Mouse (Mus musculus) adrenal gland, adult 18-20 months (tissue): ENCODE measurements around the gene Palm3. TPM values are rescaled to one million over a fixed set of nuclear protein-coding genes. Genes with fewer than 3 reads are reported as not detected.
"Not testable (repeated sequence)": the region's sequence is repeated elsewhere in the genome, so short reads cannot be mapped to it uniquely, and the experiment has no call there.

Experiments
- DNase-seq, 2 experiments: peaks; one replicate each; pipeline ENCODE4 v3.0.0; 2021 to 2022; ENCODE audit warnings: low spot score in 2 of 2
- long read RNA-seq, 2 experiments: library from polyadenylated mRNA; stranded (forward); transcript quantifications; one replicate each; pipeline ENCODE4 v2.0.0; 2021
- total RNA-seq, 2 experiments: library from RNA; stranded (reverse); gene quantifications; 1 replicate in 1 of 2; 2 replicates in 1 of 2; pipeline ENCODE4 v1.2.3; 2021

Palm3 gene
- under 1 TPM; 0.33 to 0.38 TPM for total RNA-seq
- long read RNA-seq, experiment 1, partial matches to known transcripts, result 1 of 1 reads
- long read RNA-seq, experiment 1, other reads (novel, unspliced or antisense), result 0 of 1 reads
- long read RNA-seq, experiment 2, partial matches to known transcripts, result 2 of 2 reads
- long read RNA-seq, experiment 2, other reads (novel, unspliced or antisense), result 0 of 2 reads

DNA sequence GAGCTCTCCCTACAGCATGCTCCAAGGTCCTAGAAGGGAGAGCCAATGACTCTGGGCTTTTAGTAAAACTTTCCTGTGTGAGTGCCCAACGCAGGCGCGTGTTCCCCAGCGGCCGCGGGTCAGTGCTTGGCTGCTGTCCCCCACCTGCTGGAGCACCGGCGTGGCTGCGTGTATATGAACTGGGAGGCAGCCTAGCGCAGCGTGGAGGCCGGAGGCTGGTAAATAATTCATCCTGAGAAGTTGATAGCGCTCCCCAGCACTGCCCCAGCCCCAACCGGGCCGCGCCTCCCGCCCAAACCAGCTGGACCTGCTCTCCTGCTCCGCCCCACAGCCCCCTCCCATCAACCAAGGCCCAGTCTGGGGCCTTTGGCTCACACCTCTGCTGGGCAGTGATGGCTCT is at the start of gene Palm3:
TSS of gene Palm3 (plus strand) at position 376 of the 400 bp plus-strand sequence.
- no peak for DNase-seq

DNA sequence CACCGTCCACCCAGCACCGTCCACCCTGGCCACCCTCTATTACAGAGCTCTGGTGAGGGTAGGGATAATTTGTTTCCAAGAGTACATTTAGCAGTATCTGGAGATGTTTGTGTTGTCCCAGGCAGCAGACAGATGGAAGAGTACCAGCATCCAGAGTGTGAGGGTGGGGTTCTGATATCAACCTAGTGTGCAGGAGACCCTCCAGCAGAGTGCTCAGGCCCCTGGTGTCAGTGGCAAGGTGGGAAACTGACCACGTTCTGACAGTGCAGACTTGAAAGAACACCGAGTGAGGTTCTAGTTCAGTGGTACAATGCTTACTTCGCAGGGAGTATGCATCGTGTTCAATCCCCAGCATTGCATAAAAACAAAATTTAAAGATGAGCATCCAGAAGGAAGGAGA is 49.6 kb upstream of the Palm3 start:
- no peak for DNase-seq

DNA sequence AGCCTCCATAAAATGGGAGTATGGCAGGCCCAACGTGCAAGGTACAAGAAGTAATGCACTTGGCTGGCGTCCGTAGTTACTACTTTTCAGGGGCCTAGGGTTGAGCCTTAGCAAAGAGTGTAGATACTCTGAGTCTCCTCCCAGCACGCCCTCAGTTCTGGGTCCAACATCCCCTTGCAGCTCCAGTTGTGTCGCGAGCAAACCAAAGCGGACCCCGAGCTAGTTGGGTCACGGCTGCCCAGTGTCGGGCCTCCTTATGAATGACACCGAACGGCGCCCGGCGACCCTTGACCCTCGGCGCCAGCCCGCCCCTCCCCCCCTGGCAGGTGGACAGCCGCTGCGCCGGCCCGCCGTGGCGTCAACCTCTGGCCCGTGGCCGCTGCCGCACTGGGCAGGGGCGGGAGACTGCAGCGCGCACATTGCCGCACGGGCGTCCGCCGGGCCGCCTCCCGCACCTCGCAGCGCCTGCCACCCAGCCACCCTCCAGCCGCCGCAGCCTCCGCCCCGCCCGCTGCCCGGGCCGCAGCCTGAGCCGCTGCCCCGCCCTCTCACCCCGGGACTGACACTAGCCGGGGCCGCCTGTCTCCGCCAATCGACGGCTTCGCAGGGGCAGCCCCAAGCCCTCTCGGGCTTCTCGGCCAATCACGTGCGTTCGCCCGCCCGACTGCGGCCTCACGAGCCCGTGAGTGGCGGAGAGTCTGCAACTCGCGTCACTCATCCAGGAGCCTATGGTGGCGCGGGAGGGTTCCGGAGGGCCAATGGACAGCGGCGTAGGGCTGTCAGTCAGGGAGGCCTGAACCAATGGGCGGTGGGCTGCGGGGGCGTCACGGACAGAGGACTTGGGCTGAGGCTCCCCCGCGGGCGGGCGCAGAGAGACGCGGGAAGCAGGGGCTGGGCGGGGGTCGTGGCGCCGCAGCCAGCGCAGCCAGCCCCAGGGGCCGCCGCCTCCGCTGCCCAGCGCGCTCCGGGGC is 48.8 kb upstream of the Palm3 start, which contains the start of gene Prkaca:
TSS of gene Prkaca (plus strand) at position 844 of the 971 bp plus-strand sequence.
- peak; percentile 91 to 93 for DNase-seq

DNA sequence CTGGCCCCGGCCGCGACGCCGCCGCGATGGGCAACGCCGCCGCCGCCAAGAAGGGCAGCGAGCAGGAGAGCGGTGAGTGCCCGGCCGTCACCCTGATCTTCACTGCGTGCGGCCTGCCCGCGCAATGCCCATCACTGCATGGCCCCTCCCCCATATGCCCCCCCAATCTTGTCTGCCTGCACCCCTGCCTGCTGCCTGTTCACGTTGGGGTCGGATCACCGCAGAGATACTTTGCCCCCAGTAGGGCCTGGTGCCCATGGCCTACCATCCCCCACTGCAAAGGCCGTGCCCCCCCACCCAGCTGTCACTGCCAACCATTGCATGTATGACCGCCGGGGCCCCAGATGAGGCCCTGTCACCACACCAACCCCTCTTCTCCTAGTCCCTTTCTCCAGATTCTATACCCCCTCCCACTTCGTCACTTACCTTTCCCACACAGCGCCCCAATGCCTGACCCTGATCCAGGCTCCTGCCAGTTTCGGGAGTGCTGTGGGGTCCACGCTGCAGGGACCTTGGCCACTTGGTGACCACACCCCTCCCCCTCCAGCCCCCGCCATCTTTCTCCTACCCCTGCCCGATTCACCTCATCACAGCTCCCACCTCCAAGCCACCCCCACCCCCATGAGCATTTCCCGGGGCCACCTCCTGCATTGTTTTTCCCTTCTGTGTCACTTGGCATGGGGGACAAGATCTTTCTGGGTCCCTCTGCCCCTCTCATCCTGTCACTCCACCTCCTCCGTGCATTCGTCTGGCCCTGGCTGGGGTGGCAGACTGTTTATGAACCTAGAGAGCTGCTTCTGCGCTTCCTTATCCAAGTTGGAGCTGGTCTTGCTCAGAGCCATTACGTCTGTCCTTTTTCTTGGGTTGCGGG is 47.9 kb upstream of the Palm3 start:
- no peak for DNase-seq

DNA sequence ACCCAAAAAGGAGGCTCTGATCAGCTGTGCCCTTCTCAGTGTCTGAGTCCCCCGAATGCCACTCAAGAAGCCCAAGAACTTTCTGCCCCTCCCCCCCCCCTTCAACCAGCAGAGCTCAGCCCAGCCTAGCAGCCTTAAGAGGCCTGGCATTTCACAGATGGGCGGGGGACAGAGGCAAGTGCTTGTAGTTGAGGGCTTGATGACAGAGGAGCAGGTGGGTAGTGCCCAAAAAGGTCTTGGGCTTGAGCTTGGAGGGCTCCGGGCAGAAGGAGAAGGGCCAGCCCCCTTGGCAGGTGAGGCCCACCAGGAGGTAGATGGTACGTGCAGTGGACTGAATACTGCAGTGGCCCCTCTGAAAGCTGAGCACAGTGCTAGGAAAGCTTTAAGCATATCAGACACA is 46.8 kb upstream of the Palm3 start:
- DNase-seq, result no peak

DNA sequence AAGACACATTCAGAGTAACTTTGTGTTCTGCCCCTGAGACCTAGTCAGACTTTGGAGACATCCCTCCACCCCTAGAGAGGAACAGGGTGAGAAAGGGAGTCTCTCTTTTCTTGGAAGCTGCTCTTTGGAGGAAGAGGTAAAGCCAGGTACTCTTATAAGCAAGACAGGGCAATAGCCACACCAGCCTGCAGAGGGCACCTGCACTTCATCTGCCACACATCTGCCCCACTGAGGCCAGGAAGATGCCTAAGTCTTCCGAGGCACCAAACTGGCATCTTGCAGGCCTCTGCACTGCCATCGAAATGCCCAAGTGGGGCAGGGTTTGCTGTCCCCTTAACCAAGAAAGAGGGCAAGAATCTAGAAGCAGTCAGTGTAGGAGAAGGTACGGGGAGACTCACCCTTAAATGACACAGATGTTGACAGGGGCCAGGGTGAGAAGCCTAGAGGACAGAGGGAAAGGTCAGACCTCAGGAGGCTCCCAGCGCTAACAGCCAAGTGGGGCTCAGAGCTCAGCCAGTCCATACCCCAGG is 45.1 kb upstream of the Palm3 start:
- no peak for DNase-seq

DNA sequence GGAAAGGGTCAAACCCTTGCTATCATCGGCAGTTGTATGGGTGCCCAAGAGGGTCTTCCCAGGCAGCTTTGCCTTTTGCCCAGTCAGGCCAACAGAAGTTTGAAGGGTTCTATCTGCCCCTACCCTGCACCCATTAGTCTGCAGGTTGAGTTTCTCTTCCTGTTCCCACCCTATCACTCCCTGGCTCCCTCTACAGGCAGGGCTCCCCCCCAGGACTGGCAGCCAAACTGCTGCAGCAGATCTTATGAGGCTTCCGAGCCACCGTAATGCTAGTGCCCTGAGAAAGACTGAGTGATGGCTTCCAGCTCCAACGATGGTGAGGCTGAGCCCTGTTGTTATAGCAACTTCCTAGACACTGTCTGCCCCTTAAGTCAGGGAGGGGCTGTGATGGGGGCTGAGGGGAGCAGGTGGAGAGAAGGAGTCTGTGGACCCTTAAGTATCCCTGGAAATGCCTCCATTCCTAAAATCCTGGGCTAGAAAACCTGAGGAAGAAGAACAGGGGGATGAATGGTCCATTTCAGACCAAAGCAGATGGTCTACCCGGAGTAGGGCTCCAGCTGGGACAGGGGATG is 44.4 kb upstream of the Palm3 start:
- DNase-seq, result no peak

DNA sequence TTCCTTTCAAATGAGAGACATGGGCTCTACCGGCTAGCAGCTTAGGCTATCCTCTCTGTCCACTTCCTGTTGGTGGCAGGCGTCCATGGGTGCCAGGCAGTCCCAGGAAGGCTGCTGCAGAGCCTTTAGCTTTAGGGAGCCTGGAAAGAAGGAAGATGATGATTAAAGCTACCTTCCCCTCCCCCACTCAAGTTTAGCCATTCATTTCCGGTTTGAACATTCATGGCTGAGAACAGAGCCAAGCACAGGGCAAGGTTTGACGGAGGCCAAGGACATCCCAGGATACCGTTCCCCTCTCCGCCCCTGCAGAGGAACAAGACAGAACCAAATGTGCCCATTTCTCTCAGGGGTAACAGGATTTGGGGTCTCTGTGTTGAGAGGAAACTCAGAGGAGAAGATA is 43.6 kb upstream of the Palm3 start:
- no peak for DNase-seq

DNA sequence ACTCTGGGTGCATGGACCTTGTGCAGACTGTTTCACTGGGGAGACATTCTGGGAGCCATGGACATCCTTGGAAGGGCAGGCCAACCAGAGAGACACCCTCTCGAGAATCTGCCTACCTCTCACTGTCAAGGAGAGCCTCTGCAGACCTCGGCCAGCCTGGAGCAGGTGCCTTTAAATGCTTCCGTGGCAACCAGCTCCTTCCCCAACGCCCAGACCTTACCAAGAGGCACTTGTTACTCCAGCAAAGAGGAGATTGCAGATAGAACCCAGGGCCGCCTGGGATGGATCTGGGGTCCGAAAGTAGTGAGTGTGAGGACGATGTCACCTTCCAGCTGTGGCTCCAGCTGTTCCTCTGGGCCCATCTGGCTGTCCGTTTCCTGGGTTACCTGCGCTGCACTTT is 43.1 kb upstream of the Palm3 start:
- no peak for DNase-seq

DNA sequence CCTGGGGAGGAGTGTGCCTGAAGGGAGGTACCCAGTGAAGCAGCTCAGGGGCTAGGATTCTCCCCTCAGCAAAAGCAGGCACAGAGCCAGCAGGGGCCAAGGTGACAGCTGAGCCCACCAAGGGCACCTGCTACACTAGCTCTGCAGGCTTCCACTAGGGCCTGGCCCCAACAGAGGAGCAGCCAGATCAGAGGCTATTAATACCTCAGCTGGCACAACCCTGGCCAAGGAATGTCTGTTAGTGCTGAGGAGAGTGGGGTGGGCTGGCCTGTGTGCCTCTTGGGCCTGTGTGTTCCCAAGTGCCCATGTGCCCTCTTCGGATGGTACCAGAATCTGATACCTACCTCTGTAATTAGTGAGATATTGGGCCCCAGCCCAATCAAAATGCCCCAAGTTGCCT is 41.0 kb upstream of the Palm3 start:
- DNase-seq, result no peak

DNA sequence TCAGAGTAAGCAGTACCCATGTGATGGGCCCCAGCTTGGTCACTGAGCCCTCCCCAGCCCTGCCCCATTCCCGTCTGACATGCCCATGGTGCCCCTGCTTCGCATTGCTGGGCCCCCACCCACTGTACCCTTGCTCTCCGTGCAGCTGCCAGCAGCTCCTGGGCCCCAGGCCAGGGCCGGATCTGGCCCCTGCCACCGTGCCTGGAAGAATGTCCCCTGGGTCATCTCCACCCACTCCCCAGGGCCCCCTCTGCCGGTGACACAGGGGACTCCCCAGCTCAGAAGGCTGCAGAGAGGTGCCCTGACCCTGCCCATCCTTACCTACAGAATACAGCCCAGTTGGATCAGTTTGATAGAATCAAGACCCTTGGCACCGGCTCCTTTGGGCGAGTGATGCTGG is 40.4 kb upstream of the Palm3 start:
- DNase-seq, result no peak

DNA sequence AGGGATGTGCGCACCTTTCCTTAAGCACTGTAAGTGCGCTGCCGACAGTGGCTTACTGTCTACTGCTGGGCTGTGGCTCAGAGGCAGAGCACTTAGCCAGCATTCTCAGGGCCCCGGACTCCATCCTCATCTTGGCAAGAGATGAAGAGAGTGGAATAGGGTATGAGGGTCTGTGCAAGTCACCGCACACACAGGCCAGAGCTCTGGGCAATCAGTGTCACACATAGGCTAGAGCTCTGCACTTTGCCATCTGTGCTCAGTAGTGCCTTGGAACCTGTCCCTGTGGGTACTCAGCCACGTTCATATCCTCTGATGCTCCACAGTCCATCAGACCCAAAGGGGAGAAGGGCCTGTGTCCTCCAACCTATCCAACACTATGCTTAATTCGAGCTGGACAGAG is 39.7 kb upstream of the Palm3 start:
- no peak for DNase-seq

DNA sequence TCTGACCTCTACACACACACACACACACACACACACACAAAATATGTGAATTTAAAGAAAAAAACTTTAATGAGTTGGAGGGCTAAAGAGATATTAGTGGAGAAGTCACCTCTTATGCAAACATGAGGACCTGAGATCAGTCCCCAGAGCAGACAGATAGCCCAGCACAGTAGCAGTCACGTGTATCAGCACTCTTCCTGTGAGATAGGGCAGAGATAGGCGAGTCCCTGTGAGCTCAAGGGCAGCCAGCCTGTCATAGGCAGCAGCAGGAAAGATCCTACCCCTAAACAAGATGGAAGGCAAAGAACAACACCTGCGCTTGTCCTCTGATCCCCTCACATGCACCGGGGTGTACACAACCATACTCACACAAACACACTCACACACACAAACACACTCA is 38.8 kb upstream of the Palm3 start:
- DNase-seq, result no peak

DNA sequence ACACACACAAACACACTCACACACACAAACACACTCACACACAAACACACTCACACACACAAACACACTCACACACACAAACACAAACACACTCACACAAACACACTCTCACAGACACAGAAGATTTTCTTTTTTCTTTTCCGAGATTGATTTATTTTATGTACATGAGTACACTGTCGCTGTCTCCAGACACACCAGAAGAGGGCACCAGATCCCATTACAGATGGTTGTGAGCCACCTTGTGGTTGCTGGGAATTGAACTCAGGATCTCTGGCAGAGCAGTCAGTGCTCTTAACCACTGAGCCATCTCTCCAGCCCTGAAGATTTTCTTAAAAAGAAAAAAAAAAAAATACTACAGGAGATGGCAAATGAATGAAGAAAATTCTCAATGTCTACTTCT is 38.0 kb upstream of the Palm3 start:
- not testable (repeated sequence) for DNase-seq

DNA sequence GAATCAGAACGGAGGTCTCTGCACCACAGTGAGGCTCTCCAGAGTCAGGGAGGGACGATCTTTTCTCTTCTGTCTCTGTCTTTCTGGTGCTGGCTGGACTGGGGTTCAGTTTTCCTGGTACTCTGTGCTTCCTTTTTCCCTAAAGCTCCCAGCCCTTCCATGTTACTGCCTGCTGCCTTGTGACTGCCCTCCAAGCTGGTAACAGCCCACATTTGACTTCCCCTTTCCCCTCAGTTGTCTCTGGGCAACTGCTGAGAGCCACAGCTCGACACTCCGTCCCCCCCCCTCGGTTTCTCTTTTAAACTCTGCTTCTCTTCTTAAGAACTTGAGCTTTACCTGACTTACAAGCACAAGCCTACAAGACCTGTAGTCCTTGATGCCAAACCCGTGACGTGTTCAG is 32.0 kb upstream of the Palm3 start:
- no peak for DNase-seq

DNA sequence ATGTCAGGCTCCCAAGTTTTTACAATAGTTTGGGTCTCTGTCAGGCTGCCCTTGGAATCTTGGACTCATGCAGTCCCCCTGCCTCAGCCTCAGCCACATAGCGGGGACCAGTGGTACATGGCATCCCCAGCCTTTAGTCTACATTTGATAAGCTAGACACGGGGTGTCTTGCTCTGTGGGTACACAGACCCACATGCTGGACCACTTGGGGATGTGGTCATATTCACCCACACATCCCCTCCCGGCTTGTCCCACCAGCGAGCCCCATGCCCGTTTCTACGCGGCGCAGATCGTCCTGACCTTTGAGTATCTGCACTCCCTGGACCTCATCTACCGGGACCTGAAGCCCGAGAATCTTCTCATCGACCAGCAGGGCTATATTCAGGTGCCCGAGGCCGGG is 31.1 kb upstream of the Palm3 start:
- DNase-seq, result no peak

DNA sequence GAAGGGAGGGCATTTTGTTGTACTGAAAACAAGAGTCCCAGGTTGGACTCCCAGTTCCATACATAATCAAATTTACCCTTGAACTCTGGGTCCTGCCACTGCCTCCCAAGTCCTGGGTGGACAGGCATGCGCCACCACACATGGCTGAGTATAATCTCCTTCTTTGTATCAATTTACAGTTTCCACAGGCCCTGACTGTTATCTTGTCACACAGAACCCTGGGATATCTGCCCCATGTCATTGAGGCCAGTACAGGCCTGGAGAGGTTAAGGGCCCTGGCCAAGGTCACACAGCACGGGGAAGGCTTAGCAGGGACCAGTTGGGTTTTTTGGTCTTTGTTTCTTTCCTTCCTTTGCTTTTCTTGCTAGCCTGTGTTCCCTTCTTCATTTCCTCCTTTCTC is 28.8 kb upstream of the Palm3 start:
- no peak for DNase-seq

DNA sequence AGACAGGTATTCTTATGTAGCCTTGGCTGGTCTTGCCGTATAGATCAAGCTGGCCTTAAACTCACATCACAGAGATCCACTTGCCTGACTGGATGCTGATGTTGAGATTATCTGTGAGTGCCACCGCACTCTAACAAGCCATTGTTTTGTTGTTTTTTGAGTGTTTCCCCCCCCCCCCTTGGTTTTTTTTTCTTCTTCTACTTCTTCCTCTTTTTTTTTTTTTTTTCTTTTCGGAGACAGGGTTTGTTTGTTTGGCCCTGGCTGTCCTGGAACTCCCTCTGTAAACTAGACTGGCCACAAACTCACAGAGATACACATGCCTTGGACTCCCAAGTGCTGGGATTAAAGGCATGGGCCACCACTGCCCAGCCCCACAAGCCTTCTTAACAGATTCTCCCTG is 27.2 kb upstream of the Palm3 start:
- DNase-seq, result no peak

DNA sequence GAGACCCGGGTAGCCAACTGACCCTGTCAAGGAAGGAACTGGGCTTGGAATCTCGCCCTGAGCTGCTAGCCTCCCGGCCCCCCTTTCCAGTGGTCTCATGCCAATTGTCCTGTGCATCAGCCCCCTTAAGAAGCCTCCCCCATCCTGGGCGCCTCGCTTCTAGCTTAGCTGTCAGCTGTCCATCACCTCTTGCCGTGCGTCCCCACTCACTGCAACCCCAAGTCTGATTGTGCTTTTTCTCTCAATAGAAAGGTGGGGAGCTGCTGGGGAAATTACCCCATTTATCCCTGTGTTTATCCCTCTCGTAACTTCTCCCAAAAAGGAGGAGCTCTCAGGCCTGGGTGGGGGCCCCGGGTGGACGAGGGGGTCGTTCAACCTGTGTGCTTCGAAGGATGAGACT is 25.3 kb upstream of the Palm3 start:
- no peak for DNase-seq

DNA sequence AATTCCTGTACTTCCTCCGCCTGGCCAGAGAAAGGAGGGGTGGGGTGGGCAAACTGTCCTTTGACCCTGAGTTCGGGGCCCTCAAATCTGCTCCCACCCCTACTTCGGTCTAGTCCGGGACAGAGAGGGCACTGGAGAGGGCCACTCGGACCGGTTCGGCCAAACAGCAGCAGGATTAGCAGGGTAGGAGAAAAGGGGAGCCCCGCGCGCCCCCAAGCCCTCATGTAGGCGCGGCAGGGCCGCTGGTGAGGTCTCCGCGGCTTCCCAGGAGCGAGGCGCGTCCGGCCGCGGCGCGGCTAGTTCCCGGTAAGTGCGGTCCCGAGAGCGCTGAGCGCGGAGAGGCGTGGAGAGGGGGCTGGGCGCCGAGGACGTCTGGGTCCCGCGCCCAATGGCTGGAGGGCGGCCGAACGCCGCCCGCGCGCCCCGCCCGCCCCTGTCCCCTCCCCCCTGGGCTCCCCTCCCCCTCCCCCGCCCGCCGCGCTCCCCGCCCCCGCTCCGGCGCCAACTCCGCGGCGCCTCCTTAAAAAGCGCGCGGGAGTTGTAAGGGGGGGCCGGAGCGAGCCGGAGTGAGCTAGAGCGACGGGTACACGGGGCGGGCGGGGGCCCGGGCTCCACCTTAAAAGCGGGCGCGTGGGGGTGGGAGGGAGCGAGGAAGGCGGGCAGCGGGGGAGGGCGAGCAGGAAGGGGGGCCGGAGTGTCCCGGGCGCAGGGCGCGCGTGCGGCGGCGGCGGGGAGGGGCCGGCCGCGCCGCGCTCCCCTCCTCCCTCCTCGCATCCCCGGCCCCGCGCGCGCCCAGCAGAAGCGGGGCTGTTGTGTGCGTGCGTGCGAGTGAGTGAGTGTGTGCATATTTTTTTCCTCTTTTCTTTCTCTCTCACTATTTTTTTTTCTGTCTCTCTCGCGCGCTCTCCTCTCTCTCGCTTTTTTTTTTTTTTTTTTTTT is 24.4 kb upstream of the Palm3 start:
- DNase-seq, result peak; percentile 89 to 91
